Mouse (Mus musculus): ENCODE data around the gene Herc2.
"Not testable (repeated sequence)": the region's sequence is repeated elsewhere in the genome, so short reads cannot be mapped to it uniquely, and the experiment has no call there.

Gene Herc2

DNA sequence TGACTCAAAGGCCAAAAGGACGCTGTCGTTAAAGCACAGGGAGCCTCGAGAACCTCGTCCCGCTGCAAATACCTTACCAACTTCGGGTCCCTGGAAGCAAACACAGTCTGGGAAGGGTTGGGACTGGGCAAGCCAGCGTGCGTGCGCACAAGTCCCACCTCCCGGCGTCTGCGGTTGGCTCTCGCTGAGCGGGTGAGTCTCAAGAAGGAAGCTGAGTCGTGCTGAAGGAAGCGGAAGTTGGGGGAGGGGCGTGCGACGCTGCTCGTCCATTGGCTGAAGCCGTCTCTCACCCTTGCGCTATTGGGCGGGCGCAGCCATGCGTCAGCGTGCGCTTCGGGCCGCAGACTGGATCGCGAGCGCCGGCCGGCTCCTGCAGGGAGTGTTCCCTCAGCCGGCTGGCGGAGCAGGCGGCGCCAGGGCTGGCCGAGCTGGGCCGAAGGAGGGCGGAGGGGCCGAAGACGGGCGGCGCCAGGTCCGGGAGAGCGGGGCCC, at the start of gene Herc2:
Gene Herc2 (plus strand): TSS at position 366 of the 491 bp plus-strand sequence.
- in situ Hi-C loops (cut with MboI, MseI) = loop anchor here (5.0 kb wide), 1 partner anchor 92 kb away; no protein-coding TSS in a partner anchor

DNA sequence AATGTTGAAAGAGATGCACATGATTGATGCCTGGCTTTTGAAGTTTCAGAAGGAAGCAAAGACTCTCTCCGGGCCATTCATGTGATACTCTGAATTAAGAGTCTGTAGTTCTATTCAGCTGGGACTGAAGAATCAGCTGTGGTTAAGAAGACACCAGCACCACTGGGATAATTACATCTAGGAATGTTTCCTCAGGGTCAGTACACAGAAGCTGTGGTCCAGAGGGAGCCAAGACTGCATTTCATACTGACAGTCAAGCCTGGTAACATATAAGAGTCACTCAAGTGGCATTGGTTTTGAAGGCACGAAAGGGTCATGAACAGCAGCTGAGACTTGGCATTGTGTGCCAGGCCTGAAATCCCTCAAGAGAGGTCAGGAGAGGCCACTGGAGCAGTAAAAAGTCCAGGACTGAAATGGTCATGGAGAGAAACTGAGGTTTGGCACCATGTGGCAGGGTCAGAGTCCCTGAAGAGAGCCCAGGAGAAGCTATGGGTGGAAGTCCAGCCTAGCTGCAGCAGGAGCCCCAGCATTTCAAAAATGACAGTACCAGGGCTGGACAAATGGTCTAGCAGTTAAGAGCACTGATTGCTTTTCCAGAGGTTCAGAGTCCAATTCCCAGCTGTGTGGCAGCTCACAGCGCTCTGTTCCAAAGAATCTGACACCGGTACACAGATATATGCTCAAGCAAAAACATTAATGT, 39.5 kb upstream of the Herc2 start:
- in situ Hi-C loops (cut with MboI, MseI) = no loop called here

DNA sequence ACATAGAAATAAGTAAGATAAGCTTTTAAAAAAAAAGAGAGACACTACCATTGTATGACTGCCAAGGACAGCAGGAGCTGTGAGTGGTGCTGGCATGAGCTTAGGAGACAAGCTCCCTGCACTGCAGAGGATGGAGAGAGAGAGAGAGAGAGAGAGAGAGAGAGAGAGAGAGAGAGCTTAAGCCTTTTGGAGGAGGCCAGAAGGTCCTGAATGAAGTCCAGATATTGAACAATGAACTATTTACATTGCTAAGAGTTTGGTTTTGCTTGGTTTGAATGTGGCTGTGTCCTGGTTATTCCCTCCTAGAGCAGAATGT, 39.0 kb upstream of the Herc2 start:
- in situ Hi-C loops (cut with MboI, MseI) = no loop called here

DNA sequence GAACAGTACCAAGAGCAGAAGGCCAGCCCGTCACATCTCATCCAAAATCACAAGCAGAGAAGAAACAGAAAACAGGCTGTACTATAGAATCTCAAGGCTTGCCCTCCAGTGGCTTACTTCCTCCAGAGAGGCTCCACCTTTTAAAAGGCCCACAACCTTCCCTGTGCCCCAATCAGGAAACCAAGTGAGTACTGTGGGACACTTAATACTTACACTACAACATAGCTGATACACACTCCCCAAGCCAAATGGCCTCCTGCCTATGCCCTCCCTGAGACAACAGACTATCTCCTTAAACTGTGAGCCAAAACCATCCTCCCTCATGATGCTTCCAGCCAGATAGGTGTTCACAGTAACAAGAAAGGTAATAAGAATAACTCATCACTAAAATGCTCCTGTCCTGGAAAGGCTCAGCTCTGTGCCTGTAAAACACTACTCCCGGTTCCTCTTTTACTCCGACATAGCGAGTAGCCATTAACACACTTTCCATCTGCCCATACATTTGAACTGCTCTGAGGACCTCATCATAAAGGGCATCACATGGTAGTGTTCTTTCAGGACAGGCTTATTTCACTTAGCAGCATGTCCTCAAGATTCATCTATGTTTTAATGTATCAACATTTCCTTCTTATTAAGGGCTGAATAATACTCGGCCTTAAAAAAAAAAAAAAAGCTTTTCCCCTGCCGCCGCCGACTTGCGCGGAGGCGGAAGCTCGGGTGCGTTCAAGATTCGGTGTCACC, 36.6 kb upstream of the Herc2 start:
- in situ Hi-C loops (cut with MboI, MseI) = no loop called here

DNA sequence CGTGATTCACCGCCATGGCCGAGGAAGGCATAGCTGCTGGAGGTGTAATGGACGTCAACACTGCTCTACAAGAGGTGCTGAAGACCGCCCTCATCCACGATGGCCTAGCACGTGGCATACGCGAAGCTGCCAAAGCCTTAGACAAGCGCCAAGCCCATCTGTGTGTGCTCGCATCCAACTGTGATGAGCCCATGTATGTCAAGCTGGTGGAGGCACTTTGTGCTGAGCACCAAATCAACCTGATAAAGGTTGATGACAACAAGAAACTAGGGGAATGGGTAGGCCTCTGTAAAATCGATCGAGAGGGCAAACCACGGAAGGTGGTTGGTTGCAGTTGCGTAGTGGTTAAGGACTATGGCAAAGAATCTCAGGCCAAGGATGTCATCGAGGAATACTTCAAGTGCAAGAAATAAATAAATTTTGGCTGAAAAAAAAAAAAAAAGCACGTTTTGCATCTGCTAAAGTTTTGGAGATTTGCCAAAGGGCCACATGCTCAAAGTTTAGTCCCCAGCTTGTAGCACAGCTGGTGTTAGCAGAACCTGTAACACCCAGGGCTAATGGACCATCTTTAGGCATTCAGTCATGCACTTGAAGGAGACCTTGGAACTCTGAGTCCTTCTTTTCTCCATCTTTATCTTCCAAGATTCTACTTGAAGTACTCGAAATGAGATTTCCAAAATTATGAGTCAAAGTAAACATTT, 35.8 kb upstream of the Herc2 start:
- in situ Hi-C loops (cut with MboI, MseI) = not testable (repeated sequence)

DNA sequence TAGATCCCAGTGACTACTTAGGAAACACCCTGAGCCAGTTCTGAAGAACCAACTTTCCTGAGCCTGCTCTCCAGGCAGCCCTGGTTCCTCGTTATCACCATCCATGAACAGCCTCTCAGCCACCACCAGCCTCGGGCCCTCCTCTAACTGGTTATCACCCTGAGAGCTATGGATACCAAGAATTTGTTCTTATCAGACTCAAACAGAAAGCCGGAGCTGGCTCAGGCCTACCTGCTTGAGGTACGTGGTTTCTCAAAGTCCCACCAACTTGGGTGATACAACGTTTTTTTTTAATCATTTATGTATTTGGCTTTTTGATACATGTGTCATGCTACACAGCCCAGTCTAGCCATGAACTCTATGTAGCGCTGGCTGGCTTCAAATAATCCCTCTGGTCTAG, 34.8 kb upstream of the Herc2 start:
- in situ Hi-C loops (cut with MboI, MseI) = no loop called here

DNA sequence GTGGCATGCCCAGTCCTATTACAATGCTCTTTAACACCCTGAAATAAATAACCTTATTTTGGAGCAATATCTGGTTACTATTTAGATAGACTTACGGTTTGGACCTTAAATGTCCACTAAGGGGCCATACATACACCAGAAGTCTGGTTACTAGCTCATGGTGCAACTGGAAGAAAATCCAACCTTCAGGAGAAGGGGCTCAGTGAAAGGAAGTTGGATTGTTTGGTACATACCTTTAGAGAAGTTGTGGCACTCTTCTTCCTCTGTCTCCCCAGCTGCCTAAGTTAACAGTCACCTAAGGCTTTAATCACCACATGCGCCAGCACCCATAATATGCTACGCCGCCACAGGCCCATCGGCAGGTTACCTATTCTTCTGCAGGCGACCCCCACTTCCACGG, 34.2 kb upstream of the Herc2 start:
- in situ Hi-C loops (cut with MboI, MseI) = no loop called here

DNA sequence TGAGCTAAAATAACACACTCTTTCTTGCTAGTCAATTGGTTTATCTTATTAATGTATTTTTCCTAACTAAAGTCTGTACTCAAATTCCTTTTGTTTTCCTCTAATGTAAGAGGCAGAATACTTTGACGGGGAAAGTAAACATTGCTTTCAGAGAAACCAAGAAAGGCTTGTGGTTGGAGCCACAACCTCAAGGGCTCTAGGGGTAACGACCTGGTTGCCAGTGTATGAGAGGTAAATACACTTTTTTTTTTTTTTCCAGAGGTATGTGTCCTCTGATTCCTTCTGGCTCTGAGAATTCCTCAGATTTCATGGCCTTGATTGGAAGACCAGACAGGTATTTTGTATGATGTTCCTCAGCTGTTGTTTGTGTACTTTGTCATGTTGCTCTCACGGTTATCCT, 32.2 kb upstream of the Herc2 start:
- in situ Hi-C loops (cut with MboI, MseI) = no loop called here

DNA sequence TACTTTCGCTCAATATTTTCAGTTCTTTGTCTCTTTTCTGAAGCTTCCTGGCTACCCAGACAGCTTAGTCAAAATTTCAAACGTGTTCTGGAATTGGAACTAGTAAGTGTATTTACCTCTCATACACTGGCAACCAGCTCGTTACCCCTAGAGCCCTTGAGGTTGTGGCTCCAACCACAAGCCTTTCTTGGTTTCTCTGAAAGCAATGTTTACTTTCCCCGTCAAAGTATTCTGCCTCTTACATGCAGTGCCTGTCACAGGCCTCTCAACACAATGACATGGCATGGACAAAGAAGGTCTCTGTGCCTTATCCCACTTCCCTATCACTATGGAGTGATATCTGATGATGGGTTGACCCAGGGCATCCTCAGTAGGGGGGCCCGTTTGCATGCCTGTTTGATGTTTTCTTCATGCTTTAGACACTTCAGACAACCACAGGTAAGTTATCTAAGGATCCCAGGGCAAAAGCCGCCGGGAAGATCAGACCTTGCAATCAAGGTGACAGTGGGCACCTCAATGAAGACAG, 31.5 kb upstream of the Herc2 start:
- in situ Hi-C loops (cut with MboI, MseI) = no loop called here

DNA sequence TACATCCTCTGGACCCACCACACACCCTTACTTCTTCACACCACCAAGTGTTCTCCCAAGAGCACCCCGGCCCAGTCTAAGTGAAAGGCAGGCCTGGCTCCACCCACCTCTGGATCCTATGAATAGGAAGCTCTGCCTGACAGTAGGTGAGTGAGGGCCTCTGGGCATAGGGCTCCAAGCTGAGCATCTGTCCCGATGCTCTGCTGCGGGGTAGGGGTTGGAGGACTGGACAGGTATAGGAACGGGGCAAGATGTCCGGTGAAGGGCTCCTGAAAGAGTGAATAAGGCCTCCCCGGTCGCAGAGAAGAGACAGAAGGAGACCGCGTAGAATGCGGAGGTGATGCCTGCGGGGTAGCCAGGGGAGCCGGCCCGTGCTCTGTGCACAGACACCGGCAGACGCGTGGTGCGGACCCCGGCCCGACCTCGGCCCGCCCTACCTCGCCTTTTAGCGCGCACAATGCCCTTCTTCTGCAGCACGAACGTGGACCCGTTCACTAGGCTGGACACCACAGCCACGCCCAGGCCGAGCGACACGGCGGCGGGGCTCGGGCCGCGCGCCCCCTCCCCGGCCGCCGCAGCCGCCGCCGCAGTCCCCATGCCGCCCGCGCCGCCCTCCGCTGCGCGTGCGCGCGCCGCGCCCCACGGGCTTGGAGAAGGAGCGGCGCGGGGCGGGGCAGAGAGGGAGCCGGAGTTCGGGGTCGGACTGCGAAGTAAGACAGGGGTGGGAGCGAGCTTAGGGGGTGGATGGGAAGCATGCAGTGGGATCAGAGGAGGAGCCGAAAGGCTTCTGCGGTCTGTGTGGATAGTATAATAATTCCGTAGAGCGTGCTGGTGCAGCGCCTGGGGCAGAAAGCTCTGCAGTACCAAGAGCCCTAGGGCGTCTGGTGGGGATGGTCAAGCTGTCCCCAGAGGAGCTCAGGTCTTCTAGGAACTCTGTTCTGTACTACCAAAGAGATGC, 30.7 kb upstream of the Herc2 start:
- in situ Hi-C loops (cut with MboI, MseI) = no loop called here

DNA sequence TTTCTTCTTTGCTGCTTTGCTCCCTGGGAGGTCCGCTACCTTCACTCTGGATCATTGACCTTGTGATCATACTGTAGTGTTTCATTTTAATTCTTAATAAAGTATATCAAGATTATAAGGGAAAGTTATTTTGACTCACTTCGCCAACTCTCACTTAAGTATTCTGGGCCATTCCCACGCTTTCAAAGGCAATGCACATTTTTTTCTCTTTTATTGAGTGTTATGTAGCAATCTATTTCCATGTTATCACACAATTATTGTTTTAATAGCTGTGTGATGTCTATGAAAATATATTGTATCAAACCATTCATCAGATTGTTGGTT, 30.1 kb upstream of the Herc2 start, which contains the start of gene Nipa1:
Gene Nipa1 (minus strand): TSS at position 25 of the 324 bp plus-strand sequence.
- in situ Hi-C loops (cut with MboI, MseI) = no loop called here

DNA sequence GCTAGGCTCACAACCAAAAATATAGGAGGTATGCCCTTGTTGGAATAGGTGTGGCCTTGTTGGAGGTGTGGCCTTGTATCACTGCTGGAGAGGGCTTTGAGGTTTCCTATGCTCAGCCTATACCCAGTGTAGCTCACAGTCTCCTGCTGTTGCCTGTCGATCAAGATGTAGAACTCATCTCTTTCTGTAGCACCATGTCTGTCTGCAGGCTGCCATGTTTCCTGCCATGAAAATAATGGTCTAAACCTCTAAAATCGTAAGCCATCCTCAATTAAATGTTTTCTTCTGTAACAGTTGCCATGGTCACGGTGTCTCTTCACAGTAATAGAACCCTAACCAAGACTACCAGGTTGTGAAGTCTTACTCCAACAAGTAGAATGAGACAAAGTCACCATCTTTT, 26.4 kb upstream of the Herc2 start:
- in situ Hi-C loops (cut with MboI, MseI) = no loop called here

DNA sequence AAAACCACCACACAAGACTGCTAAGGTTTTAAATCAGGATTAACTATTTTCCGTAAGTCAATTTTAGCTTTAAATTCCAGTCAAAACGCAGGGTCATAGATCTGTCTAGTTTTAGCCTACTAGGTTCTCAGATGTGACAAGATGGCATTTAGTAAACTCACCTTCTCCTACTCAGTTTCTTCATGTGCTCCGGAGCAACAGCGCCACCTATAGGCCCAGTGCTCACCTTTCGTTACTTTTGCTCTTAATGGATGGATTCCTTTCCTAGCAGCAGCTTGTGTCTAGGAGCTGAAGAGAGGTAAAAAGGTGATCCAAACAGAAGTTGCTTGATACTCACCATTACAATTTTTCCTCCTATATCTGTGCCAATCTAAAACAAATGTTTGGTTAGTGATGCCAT, 7.6 kb upstream of the Herc2 start:
- in situ Hi-C loops (cut with MboI, MseI) = no loop called here

DNA sequence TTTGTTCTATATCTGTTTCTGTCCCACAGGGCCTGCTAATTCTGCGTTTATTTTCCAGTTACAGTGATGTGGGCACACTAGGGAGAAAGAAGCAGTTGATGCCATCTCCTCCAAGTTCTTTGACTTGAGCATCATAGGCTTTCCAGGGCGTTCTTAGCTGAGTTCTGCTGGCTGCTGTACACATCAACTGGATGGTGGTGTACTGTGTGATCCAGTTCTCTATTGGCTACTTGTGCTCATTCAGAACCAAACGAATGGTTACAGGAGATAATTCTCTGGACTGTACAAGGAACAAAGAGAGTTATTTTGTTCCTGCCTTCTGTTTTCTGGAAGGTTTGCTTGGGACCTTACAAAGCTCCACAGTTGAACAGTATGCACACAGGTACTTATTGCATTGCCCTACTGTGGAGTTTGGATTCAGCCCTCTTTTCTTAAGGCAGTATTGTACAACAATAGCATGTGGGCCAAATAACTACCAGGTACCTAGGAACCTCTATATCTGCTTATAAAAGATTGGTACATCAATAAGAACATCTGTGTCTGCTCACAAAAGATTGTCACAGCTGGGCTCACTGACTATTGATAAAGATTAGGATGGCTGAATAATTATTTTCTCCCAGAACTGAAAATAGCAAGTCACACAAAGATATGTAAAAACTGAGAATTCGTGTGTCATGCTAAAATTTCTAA, 6.3 kb upstream of the Herc2 start:
- in situ Hi-C loops (cut with MboI, MseI) = no loop called here

DNA sequence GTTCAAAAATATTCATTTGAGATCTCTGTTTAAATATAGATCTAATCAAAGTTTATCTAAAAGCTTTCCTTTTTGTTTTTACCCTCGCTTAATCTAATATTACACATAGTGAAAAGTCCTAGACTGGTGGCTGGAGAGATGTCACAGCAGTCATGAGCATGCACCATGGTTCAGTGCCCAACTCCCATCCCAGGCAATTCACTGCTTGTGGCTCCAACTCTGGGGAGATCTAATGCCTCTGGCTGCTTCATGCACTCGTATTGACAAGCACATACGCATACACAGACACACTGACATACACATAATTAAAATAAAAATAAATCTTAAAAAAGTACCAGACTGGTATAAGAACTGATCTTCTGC, 5.7 kb upstream of the Herc2 start:
- in situ Hi-C loops (cut with MboI, MseI) = no loop called here

DNA sequence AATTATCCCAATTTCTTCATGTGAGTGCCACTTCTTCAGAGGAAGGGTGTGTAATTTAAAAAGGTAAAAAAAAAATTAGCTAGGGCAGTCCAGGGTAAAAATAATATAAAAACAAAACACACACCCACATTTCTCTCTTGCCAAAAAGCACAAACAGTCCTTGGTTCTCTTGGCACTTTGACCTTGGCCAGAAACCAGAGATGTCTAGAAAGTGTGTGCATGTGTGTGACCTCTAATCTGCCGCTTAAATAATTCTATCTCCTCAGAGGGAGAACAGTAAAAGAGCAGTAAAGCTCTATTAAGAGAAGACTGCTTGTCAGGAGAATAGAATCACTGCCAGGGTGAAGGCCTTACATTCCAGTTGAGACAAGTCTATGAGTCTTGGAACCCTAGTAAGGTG, 2.8 kb upstream of the Herc2 start:
- in situ Hi-C loops (cut with MboI, MseI) = loop anchor here (5.0 kb wide), 1 partner anchor 95 kb away; no protein-coding TSS in a partner anchor

DNA sequence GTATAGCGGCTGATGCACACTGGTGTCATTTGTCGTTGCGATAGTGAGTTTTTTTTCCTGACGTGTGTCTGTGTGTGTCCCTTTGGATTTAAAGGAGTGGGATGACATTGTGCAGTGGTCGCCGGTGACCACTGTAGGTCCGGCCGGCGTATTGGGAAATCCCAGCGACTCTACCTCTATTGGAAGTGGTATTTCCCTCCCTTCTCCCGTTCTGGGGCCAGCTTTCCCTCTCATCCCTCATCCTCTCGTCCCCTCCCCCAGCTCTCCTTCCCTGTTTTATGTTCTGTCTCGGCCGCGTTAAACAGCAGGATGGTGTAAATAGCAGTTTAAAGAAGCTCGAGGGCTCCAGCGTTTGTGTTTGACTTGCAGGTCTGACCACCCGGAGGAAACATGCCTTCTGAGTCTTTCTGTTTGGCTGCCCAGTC, 503 bp downstream of the Herc2 start:
- in situ Hi-C loops (cut with MboI, MseI) = no loop called here

DNA sequence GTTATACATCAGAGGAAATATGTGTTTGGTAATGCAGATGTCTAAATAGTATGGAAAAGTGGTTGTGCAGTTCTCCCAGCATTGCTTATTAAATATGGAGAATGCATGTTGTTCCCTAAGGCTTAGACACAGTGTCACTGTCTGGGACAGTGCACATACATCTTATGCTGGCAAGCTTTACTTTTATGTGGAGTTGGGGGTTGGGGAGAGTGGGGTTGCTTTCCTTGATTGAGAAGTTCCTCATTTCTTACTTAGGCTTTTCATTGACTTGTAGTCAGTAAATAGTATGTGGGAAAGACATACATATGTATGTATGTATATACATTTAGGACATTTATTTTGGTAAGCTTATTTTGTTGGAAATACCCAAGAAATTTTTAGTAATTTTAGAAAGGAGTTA, 3.0 kb downstream of the Herc2 start:
- in situ Hi-C loops (cut with MboI, MseI) = no loop called here

DNA sequence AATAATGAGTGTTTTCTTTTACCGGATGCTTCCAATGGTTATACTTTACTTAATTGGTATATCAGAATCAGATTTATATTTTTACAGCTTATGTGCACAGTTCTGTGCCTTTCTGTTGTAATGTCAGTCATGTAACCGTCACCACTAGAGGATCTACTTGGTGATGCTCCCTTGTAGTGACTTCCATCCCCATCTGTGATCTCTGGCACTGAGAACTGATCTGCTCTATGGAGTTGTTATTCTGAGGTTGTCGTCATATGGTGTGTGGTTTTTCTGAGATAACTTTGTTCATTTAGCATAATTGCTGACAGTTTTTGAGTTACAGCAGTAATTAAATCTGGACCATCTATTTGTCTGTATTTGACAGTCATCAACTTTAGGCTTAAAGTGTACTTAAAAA, 5.3 kb downstream of the Herc2 start:
- in situ Hi-C loops (cut with MboI, MseI) = no loop called here

DNA sequence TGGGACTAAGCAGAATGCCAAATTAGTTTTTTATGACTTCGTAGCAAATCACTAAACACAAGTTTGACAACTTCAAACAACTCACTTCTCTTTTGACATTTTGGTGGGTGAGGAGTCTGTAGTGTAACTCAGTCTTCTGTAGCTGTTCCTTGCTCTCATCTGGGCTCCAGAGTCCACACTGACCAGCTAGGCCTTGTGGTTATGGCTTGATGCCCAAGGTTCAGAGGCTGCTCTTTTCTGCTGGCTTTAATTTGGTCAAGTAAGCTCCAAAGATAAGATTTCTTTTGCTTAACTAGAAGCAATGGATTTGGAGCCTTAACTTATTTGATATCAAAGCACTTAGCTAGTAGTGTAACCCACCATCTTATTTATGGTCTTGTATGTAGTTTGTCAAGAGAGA, 14.9 kb downstream of the Herc2 start:
- in situ Hi-C loops (cut with MboI, MseI) = loop anchor here (10.0 kb wide), 1 partner anchor 230 kb away; no protein-coding TSS in a partner anchor

DNA sequence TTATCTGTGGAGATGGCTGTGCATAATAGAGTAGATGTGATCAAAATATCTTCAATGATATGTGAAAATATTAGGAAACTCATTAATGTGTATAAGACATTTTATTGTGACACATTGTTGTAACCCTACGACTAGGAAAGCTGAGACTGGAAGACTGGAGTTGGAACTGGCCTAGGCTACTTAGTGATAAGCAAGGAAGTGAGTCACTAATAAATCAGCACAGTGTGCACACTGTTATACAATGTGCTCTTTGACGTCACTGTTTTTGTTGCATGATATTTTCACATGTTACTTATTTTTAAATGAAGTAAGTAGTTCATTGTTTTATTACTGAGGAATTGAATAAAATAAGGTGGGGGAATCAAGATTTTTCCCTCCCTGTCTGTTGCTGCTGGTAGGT, 16.1 kb downstream of the Herc2 start:
- in situ Hi-C loops (cut with MboI, MseI) = loop anchor here (10.0 kb wide), 1 partner anchor 231 kb away; no protein-coding TSS in a partner anchor
